Mouse (Mus musculus) lung, adult 2 months (tissue): ENCODE results near the gene Atf4. TPM values are rescaled to one million over a fixed set of nuclear protein-coding genes. Genes with fewer than 3 reads are reported as not detected.

ENCODE experiments used
- DNase-seq: peaks from one replicate; pipeline ENCODE4 v3.0.0; 2022
- H3K4me1 ChIP-seq: fragments of 200-500 bp; 2 replicates; pipeline ENCODE4 v1.6.1; 2011; ENCODE audit warnings: low read length; ENCODE audit not compliant: control insufficient read depth, insufficient read depth
- H3K4me3 ChIP-seq: fragments of 200-500 bp; replicated peaks from 2 replicates; pipeline ENCODE3; 2011; ENCODE audit warnings: low read depth, mild to moderate bottlenecking, control low read depth, low read length; ENCODE audit errors: extremely low read depth
- CTCF ChIP-seq: fragments of 200-500 bp; IDR thresholded peaks from 2 replicates; pipeline ENCODE4 v1.5.1; 2011; ENCODE audit warnings: mild to moderate bottlenecking, low read length, control low read depth; ENCODE audit not compliant: insufficient read depth
- POLR2A ChIP-seq: fragments of 200-500 bp; IDR thresholded peaks from 2 replicates; pipeline ENCODE4 v1.6.1; 2011; ENCODE audit warnings: low read depth, mild to moderate bottlenecking, control low read depth, low read length, borderline replicate concordance; ENCODE audit errors: extremely low read depth
- WGBS: fragments of 180-500 bp; shearing (Covaris S2); methylation state at CpG from one replicate; pipeline ENCODE4 v1.1.7; 2018; 5-methylcytosine and 5-hydroxymethylcytosine counted together
- polyA plus RNA-seq: library from polyadenylated mRNA; depleted of rRNA; stranded (reverse); fragments of >200 nt; gene quantifications from 2 replicates; pipeline ENCODE4 v1.2.3, GENCODE M21; 2012; rRNA removed

The Atf4 gene
- polyA plus RNA-seq, result 142 and 154 TPM in 2 replicates

- peak; percentile 100 for TF ChIP-seq POLR2A
- TF ChIP-seq CTCF, result no peak
- DNase-seq, result peak; percentile 97
- Histone ChIP-seq H3K4me1 (peaks cover 15% of the 10 kb centered on the region), H3K4me3 (peak within 1 kb of the TSS; percentile 97)
- under 1% methylated on average over 62 of the region's 62 CpGs for WGBS
Measured at GRCm38 (mm10) chr15:80254847-80255645, at the start of gene Atf4. Gene Atf4, plus strand, starts transcription at chr15:80255184.

DNA sequence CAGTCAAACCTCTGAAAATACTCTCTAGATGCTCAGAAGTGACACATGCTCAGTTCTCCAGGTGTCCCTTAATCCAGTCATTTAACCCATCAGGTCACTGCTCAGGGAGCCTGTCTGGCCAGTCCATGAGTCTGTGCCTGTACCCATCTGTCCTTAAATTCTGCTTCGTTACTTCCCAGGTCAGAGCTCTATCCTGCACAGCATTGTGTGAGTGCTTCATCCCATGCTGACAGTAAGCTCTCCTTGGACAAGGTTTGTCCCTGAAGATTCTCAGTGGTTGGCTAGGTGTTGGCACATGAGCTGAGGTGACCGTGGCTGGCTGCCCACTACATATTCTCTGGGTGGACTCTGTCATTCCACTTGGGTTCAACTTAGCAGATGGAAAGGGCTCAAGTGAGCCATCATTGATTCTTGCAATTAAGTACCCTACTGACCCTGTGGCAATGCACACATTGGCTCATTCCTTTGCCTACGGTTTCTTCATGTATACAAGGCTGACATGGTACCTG, 48.9 kb upstream of the Atf4 start:
- 79% methylated on average over 3 of the region's 3 CpGs for WGBS

GRCm38 (mm10) chr15:80208446-80208845, 46.5 kb upstream of the Atf4 start:
- DNase-seq, result no peak
- no peak for TF ChIP-seq POLR2A
- no peak for TF ChIP-seq CTCF
- Histone ChIP-seq H3K4me3 (no peak overlapping the region), H3K4me1 (no peaks in the 10 kb centered on the region)
- 44% methylated on average over 4 of the region's 4 CpGs for WGBS

More for the DNA sequence above, 48.9 kb upstream of the Atf4 start:
- Histone ChIP-seq H3K4me1 (no peaks in the 10 kb centered on the region), H3K4me3 (no peak overlapping the region)
- TF ChIP-seq CTCF (no peak), POLR2A (no peak)
- no peak for DNase-seq

DNA sequence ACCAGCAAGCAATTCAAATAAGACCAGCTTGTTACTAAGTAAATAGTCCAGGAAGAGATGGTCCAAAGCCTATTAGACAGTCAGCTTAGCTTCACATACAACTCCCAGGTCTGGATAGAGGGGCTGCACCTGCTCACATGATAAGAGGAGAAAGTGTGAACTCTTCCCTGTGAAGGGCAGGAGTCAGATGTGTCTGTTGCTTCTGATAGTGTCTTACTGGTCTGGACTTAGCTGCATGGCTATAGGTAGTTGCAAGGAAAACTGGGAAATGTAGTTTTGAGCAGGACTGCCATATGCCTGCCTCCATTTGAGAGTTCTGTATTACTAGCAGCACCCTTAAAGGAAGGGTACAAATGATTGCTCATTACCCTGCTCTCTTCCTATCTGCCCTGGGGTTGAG, 41.3 kb upstream of the Atf4 start:
- no peak for DNase-seq

GRCm38 (mm10) chr15:80215716-80216479, 39.1 kb upstream of the Atf4 start:
- TF ChIP-seq POLR2A, result no peak
- peak; percentile 67 for TF ChIP-seq CTCF
- 18% methylated on average over 10 of the region's 10 CpGs for WGBS
- DNase-seq, result peak; percentile 13
- H3K4me1 ChIP-seq, result peaks cover 8% of the 10 kb centered on the region; the same call in 1 of the 2 replicates
- no peak overlapping the region for H3K4me3 ChIP-seq

More for the DNA sequence above, 41.3 kb upstream of the Atf4 start:
- Histone ChIP-seq H3K4me3 (no peak overlapping the region), H3K4me1 (no peaks in the 10 kb centered on the region)
- TF ChIP-seq POLR2A (no peak), CTCF (no peak)

GRCm38 (mm10) chr15:80216480-80216820, 38.5 kb upstream of the Atf4 start:
- WGBS, result 48% methylated on average over 9 of the region's 9 CpGs
- H3K4me3 ChIP-seq, result no peak overlapping the region
- TF ChIP-seq POLR2A, result no peak
- no peak for TF ChIP-seq CTCF

DNA sequence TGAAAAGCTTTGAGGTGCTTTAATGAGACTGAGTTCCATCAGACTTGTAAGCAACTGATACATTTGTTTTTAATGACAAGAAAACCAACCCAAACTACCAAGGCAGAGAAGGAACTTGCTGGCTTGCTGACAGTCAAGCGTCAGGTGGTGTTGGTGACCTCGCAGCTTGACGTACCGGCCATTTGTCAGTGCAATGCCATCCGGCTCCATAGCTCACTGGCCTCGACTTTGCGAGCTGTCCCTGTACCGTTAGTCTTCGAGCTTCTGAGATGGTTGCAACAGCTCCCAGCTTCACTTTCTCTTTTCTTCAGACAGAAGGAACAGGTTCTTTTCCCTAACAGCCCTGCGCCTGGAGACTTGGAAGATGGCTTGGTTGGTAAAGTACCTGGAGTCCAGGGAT, 37.5 kb upstream of the Atf4 start:
- no peak for DNase-seq
- TF ChIP-seq CTCF (no peak), POLR2A (no peak)
- Histone ChIP-seq H3K4me3 (no peak overlapping the region), H3K4me1 (peaks cover 8% of the 10 kb centered on the region; the same call in 1 of the 2 replicates)
- 86% methylated on average over 10 of the region's 10 CpGs for WGBS

More at GRCm38 (mm10) chr15:80216480-80216820, 38.5 kb upstream of the Atf4 start:
- H3K4me1 ChIP-seq, result peaks cover 8% of the 10 kb centered on the region; the same call in 1 of the 2 replicates
- no peak for DNase-seq

DNA sequence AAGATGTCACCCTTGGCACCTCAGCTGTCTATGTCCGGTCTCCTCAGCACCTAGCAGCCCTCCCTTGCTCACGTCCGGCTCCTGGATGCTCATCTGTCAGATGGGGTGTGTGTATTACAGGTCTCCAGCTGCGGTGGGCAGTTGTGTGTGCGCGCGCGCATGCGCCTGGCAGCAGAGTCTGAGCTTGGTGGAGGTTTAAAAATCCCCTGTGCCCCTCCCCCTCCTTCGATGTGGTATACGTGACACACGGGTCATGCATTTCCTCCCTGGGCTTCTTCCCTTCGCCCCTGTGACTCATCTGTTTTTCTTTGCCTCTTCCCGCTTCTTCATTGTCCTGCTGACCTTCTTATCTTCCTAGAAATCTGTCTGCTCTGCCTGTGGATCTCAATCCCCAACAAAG, 35.8 kb upstream of the Atf4 start:
- Histone ChIP-seq H3K4me3 (no peak overlapping the region), H3K4me1 (peaks cover 8% of the 10 kb centered on the region; the same call in 1 of the 2 replicates)
- TF ChIP-seq CTCF, result no peak
- TF ChIP-seq POLR2A, result no peak
- no peak for DNase-seq
- WGBS, result 10% methylated on average over 14 of the region's 14 CpGs
